Mouse (Mus musculus): ENCODE data around the gene Vdr.
"Not testable (repeated sequence)": the region's sequence is repeated elsewhere in the genome, so short reads cannot be mapped to it uniquely, and the experiment has no call there.

Vdr gene

GRCm38 (mm10) chr15:97880441-97880840 lies 30.0 kb downstream of the Vdr start:
- in situ Hi-C loops (cut with MboI, MseI): no loop called here

DNA sequence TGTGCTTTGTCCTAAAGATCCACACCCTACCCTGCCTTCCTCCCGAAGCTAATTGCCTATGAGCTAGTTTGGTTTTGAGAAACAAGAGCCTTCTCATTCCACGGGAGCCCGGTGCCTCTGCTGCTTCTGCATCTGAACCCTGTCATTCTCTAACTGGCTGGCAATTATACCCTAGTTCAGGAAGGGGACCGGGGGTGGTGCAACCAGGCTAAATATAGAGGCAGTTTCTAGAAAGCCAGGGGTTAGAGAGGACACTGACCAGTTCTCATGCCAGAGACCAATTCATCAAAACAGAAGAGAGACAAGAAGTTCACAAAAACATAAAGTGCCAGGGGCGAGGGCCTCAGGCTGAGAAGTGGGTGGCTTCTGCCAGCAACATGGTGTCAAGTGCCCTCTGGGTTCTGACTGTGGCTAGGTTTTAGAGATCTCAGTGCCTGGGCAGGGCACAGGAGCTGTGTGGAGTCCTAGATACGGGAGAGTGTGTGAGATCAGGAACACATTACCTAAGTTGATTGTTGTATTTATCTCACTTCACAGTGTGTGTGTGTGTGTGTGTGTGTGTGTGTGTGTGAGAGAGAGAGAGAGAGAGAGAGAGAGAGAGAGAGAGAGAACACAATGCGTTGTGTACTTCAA lies 31.6 kb downstream of the Vdr start:
- in situ Hi-C loops (cut with MboI, MseI): no loop called here

GRCm38 (mm10) chr15:97875784-97876183 lies 34.6 kb downstream of the Vdr start:
- in situ Hi-C loops (cut with MboI, MseI): no loop called here

DNA sequence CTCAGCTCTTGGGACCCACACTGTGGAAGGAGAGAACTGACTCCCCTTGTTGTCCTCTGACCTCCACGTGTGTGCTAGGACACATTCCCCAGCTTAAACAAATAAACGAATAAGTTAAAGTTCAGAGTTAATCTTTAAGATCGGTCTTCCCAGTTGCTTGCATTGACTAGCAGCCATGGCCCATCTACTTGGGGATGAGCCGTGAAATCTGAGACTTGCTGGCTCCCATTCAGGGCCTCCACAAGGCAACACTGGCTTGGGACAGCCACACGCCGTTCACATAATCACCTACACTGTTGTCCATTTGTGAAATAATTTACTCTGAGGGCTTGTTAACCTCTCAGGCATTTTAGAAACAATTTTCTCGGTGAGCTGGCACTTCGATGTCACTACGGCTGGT lies 36.7 kb downstream of the Vdr start:
- in situ Hi-C loops (cut with MboI, MseI): no loop called here

- in situ Hi-C loops (cut with MboI, MseI): no loop called here
These were observed 38.3 kb downstream of the Vdr start for GRCm38 (mm10) chr15:97872161-97872560.

- in situ Hi-C loops (cut with MboI, MseI): no loop called here
These were observed 39.1 kb downstream of the Vdr start for GRCm38 (mm10) chr15:97871055-97872030.

DNA sequence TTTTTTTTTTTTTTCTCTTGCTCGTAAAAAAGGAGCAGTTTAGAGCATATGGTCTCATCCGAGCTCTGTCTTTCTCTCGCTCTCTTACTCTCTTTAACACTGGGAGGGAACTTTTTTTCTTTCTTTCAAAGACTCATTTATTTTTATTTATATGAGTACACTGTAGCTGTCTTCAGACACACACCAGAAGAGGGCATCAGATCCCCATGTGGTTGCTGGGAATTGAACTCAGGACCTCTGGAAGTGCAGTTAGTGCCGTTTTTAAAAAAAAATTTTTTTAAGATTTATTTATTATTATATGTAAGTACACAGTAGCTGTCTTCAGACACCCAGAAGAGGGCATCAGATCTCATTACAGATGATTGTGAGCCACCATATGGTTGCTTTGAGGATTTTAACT lies 40.3 kb downstream of the Vdr start:
- in situ Hi-C loops (cut with MboI, MseI): not testable (repeated sequence)

DNA sequence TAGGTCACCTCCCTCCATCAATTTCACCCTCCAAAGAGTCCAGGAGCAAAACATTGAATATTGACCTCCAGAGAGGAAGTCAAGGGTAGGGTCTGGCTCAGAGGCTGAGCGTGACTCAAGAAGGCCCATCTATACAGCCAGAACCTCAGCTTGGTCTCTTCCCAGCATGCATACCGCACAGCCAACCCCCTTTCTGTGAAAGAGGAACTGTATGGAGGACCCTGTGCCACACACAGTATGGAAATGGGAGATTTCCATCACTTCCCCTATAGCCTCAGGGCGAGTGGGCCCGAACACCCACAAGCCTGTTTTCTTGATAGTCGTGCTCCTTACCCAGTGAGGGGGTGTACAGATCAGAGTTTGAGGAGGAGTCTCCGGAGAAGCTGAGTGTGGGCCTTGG lies 41.4 kb downstream of the Vdr start:
- in situ Hi-C loops (cut with MboI, MseI): loop anchor here (5.0 kb wide), 1 partner anchor 78 kb away; no protein-coding TSS in a partner anchor

DNA sequence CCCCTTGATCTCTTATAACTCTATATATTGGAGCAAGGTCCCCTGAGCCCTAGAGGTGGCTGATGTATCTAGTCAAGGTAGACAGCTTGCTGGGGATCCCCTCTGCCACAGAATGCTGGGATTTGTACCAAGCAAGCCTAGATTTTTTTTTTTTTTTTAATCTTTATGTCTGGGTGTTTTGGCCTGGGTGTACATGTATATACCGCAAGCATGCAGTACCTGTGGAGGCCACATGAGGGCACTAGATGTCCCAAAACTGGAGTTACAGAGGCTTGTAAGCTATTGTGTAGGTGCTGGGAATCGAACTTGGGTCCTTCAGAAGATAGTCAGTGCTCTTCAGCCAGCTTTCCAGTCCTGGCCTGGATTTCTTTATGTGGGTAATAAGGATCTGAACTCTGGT lies 44.4 kb downstream of the Vdr start:
- in situ Hi-C loops (cut with MboI, MseI): loop anchor here (5.0 kb wide), 1 partner anchor 81 kb away; no protein-coding TSS in a partner anchor

- in situ Hi-C loops (cut with MboI, MseI): loop anchor here (5.0 kb wide), 1 partner anchor 82 kb away; no protein-coding TSS in a partner anchor
These were observed 45.3 kb downstream of the Vdr start for GRCm38 (mm10) chr15:97865175-97865574.

DNA sequence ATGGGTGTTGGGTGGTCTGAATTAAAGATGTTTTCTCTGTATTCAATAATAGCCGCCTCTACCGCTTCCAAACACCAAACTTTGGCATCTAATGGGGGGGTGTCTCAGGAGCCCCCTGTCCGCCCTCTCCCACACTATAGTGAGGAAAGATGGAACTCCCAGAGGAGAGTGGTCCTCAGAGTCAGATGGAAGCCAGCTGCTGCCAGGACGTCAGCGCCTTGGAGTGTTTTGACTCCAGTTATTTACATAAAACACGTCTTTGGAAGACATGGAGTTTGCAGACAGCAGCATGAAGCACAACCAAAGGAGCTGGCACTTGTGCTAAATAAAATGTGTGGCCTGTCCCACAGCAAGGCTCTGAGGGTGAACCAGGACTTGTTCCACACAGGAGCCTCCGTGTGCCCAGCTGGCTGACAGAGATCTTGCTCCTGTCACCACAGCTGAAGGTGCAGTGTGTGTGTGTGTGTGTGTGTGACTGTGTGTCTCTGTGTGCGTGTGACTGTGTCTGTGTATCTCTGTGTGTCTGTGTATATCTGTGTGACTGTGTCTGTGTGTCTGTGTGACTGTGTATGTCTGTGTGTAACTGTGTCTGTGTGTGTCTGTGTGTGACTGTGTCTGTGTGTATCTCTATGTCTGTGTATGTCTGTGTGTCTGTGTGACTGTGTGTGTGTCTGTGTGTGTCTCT lies 45.9 kb downstream of the Vdr start:
- in situ Hi-C loops (cut with MboI, MseI): loop anchor here (5.0 kb wide), 1 partner anchor 83 kb away; no protein-coding TSS in a partner anchor

- in situ Hi-C loops (cut with MboI, MseI): no loop called here
These were observed 46.9 kb downstream of the Vdr start for GRCm38 (mm10) chr15:97863494-97863881.

DNA sequence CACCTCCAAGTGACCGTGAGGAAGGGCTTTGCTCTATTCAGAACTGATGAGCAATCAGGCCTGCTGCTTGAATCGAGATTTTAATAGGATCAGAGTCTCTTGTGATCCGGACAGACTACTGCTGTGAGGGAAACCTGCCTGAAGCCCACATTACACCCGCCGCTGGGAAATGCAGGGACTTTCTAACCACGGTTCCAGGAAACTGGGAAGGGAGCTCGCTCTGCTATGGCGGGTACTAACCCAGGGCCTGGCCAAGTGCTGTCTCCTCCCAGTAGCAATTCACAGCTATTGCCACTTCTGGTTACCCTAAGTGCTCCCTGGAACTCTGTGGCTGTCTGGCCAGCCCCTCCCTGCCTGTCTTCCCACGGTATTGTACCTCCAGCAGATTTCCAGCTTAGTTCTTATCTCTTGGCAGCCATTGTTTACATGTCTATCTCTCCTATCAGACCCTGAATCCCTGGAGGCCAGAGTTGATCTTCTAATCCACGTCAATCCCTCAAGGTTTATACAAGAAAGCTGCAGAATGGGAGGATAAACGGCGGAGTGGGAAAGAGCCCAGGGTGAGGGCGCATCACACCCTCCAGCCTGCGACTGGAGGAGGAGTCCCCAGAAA lies 47.4 kb downstream of the Vdr start:
- in situ Hi-C loops (cut with MboI, MseI): no loop called here

GRCm38 (mm10) chr15:97860353-97860752 lies 50.1 kb downstream of the Vdr start:
- in situ Hi-C loops (cut with MboI, MseI): no loop called here

GRCm38 (mm10) chr15:97858431-97858830 lies 52.0 kb downstream of the Vdr start:
- in situ Hi-C loops (cut with MboI, MseI): loop anchor here (5.0 kb wide), 1 partner anchor 141 kb away; no protein-coding TSS in a partner anchor

DNA sequence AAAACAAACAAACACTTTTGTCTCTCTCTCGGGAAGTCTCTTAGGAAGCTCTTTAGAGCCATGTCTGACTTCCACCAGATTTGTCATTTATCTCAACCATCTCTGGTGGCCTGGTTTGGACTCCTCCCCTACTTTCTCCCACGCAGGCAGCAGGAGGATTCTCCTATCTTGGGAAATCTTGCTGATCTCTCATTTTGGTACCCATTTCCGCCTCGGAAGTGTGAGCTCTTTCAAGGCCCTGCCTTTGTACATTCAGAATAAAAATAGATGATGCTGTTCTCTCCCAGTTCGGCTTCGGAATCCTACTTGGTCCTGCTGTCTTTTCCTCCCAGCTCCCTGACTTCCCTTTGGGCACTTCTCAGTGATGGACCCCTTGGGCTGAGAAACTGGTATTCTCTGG lies 55.9 kb downstream of the Vdr start:
- in situ Hi-C loops (cut with MboI, MseI): no loop called here

DNA sequence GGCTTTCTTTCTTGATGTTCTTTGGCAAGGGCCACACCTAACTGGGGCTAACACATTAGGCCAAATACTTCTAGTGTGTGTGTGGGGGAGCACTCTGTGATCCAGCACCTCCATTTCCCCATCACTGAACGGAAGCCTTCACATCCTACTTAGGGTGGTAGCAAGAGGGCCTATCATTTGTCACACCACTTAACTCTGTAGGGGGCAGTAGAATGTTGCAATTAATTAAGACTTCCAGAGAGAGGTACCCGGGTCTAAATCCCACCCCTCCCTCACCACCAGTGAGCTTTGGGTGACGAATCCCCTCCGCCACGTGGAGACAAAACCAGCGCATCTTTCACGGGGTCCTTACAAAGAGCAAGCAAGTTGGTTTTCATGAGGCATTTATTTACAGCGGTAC lies 56.4 kb downstream of the Vdr start:
- in situ Hi-C loops (cut with MboI, MseI): no loop called here

- in situ Hi-C loops (cut with MboI, MseI): no loop called here
These were observed 58.1 kb downstream of the Vdr start for GRCm38 (mm10) chr15:97852291-97852690.

- in situ Hi-C loops (cut with MboI, MseI): no loop called here
These were observed 59.4 kb downstream of the Vdr start for GRCm38 (mm10) chr15:97851011-97851410.

DNA sequence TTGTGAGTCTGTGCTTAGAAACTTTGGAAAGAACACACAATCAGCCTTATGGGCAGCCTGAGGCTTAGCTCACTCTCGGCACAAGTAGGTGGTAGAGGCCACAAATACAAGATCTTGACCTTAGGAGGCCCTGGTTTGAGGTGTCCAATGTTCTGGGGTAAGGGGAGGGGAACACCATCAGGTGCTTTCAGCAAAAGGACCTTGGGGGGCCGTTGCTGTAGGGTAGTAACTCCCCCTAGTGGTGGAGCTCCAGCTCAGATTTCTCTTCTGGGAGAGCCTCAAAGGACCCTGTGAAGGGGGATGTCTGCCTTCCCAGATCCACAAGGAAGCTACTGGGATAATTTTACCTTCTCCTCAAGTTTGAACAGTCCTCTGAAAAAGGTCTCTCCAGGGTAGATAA lies 60.0 kb downstream of the Vdr start:
- in situ Hi-C loops (cut with MboI, MseI): no loop called here

- in situ Hi-C loops (cut with MboI, MseI): no loop called here
These were observed 61.1 kb downstream of the Vdr start for GRCm38 (mm10) chr15:97849116-97849911.

Measured in regulatory T cell (primary cell).